Mouse (Mus musculus) kidney, adult 2 months (tissue): Measurements from ENCODE around the gene Triap1.

ENCODE experiments used
- CTCF ChIP-seq: fragments of 200-500 bp; conservative IDR thresholded peaks from 2 replicates; pipeline ENCODE4 v1.5.1; 2011; ENCODE audit warnings: low read depth, mild to moderate bottlenecking, control low read depth, low read length, moderate library complexity, mixed read lengths; ENCODE audit not compliant: insufficient read depth, insufficient read length
- POLR2A ChIP-seq: fragments of 200-500 bp; IDR thresholded peaks from one replicate; pipeline ENCODE4 v1.6.1; 2011; ENCODE audit warnings: low read depth, low read length, control low read depth

GRCm38 (mm10) chr5:115330955-115331354, 10.1 kb upstream of the Triap1 start:
- TF ChIP-seq CTCF (no peak), POLR2A (no peak)
